Mouse (Mus musculus): ENCODE data around the gene Fam71b. TPM values are rescaled to one million over a fixed set of nuclear protein-coding genes. Genes with fewer than 3 reads are reported as not detected.
"Not testable (repeated sequence)": the region's sequence is repeated elsewhere in the genome, so short reads cannot be mapped to it uniquely, and the experiment has no call there.

Fam71b gene
- total RNA-seq, 1 experiment from 2014 or later, result not detected

DNA sequence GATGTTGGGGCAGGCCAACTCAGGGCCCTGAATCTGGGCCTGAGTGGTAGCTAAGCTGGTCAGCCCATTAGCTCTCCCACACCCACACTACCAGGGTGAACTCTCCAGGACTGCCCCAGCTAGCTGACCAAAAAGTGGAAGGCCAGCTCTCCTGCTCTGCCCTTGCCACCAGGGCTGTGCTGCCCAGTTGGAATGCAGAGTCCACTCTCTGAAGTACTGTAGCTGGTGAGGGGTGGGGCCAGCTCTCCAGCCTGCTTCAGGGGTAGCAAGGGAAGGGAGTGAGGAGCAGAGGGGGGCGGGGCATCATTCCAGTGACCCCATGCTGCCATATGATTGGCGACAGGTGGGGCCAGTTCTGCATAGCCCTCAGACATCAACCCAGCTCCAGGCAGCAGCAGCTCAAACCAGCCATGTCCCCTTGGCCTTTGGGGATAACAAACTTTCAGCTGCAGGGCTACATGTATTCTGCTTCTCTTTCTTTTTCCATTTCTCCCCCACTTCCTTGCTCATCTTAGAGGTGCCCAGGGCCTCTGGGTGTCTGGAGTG lies 13.7 kb downstream of the Fam71b start:
- peak; percentile 3; the same call in 1 of the 2 replicates for ATAC-seq (ENCODE audit: extremely low read depth, insufficient number of reproducible peaks, low FRiP score, poor library complexity, severe bottlenecking)

- no peak for ATAC-seq (ENCODE audit: extremely low read depth, insufficient number of reproducible peaks, low FRiP score, poor library complexity, severe bottlenecking)
Observed at GRCm38 (mm10) chr11:46418438-46418837, 22.1 kb downstream of the Fam71b start.

- ATAC-seq (ENCODE audit: extremely low read depth, insufficient number of reproducible peaks, low FRiP score, poor library complexity, severe bottlenecking), result no peak
Observed at GRCm38 (mm10) chr11:46418860-46419259, 22.5 kb downstream of the Fam71b start.

- ATAC-seq (ENCODE audit: extremely low read depth, insufficient number of reproducible peaks, low FRiP score, poor library complexity, severe bottlenecking), result no peak
Observed at GRCm38 (mm10) chr11:46421086-46421888, 24.9 kb downstream of the Fam71b start.

- ATAC-seq (ENCODE audit: extremely low read depth, insufficient number of reproducible peaks, low FRiP score, poor library complexity, severe bottlenecking), result not testable (repeated sequence)
Observed at GRCm38 (mm10) chr11:46428131-46428530, 31.8 kb downstream of the Fam71b start.

DNA sequence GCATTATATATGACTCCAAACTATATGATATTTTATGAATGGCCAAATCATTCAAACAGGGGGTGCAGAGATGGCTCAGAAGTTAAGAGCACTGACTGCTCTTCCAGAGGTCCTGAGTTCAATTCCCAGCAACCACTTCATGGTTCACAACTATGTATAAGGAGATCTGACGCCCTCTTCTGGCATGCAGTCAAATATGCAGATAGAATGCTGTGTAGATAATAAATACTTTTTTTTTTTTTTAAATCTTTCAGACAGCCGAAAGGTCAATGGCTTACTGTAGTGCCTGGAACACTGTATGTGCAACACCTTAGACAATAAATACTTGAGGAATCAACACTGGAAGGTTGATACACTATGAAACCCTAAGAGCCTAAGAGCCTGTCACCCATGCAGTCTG lies 33.8 kb downstream of the Fam71b start:
- ATAC-seq (ENCODE audit: extremely low read depth, insufficient number of reproducible peaks, low FRiP score, poor library complexity, severe bottlenecking), result no peak

- ATAC-seq (ENCODE audit: extremely low read depth, insufficient number of reproducible peaks, low FRiP score, poor library complexity, severe bottlenecking), result peak; percentile 99
Observed at GRCm38 (mm10) chr11:46431129-46431528, 34.8 kb downstream of the Fam71b start.

- ATAC-seq (ENCODE audit: extremely low read depth, insufficient number of reproducible peaks, low FRiP score, poor library complexity, severe bottlenecking), result no peak
Observed at GRCm38 (mm10) chr11:46435363-46435762, 39.0 kb downstream of the Fam71b start.

DNA sequence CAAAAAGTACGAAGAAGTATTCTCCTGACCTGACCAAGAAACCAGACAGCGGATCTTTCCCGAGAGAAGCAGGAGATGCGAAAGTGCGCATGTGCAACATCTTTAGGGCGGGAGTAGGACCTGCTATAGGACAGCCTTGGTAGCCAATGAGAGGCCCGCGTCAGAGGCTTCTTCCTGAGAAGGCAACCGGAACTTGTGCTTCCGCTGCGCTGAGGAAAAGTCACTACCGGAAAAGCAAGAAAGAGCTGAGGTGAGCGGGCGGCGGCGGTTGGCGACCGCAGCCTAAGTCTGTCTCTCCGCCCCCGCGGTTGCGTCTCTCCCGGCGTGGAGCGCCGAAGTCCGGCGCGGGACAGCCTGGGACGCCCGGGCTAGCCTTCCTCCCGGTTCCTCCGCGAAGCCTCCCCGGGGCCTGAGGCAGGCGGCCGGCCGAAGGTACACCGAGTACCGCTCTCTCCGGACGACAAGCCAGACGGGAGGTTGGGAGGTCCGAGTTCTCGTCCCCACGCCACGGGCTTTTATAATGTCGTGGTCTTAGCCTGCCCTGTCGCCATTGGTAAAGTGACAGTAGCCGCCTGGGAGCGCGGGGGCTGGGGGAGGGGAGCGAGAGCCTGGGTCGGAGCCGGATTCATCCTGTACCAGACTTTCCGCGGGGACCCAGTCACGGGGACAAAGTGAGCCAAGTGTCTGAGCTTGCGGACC lies 40.5 kb downstream of the Fam71b start, which contains the start of gene Med7:
Gene Med7, plus strand, starts transcription at position 166 of the 699 bp plus-strand sequence.
- ATAC-seq (ENCODE audit: extremely low read depth, insufficient number of reproducible peaks, low FRiP score, poor library complexity, severe bottlenecking), result peak; percentile 99

GRCm38 (mm10) chr11:46437459-46438000 lies 41.2 kb downstream of the Fam71b start:
- peak; percentile 39; the same call in 1 of the 2 replicates for ATAC-seq (ENCODE audit: extremely low read depth, insufficient number of reproducible peaks, low FRiP score, poor library complexity, severe bottlenecking)

- no peak for ATAC-seq (ENCODE audit: extremely low read depth, insufficient number of reproducible peaks, low FRiP score, poor library complexity, severe bottlenecking)
Observed at GRCm38 (mm10) chr11:46439005-46439543, 42.7 kb downstream of the Fam71b start.

DNA sequence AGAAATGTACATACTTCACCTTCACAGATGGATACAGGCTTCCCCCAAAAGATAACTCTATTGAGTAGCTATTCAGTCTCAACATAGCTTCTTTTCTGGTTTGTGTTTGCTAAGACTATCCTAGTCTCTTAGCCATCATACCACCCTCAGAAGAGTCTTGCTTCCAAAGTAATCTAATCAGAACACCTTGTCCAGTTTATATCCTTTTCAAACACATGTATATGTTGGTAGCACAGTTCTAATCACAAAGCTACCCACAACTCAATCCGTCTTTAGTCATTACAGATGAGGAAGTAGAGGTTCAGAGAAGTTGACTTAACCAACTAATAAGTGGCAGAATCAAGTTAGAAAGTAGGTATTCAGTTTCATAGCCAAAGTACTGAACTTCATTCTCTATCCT lies 45.4 kb downstream of the Fam71b start:
- no peak for ATAC-seq (ENCODE audit: extremely low read depth, insufficient number of reproducible peaks, low FRiP score, poor library complexity, severe bottlenecking)

DNA sequence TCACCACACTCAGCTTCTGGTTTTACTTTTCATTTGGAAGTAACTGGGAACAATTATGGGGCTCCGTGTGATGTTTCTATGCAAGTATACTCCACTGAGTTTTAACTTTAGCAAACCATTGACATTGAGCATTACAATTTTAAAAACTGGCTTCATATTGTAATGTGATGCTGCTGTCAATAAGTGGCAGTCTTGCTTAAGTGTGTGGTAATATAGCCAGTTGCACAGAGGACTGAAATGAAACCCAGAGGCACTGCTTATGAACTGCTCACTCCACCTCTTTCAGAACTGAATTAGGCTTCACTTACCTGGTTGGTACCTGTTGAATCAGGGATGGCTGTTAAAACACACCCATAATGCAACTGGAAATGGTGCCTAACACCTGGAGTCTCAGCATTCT lies 46.8 kb downstream of the Fam71b start:
- peak; percentile 35; the same call in 1 of the 2 replicates for ATAC-seq (ENCODE audit: extremely low read depth, insufficient number of reproducible peaks, low FRiP score, poor library complexity, severe bottlenecking)

GRCm38 (mm10) chr11:46443979-46444378 lies 47.6 kb downstream of the Fam71b start:
- ATAC-seq (ENCODE audit: extremely low read depth, insufficient number of reproducible peaks, low FRiP score, poor library complexity, severe bottlenecking), result no peak

- ATAC-seq (ENCODE audit: extremely low read depth, insufficient number of reproducible peaks, low FRiP score, poor library complexity, severe bottlenecking), result no peak
Observed at GRCm38 (mm10) chr11:46446150-46446549, 49.8 kb downstream of the Fam71b start.

DNA sequence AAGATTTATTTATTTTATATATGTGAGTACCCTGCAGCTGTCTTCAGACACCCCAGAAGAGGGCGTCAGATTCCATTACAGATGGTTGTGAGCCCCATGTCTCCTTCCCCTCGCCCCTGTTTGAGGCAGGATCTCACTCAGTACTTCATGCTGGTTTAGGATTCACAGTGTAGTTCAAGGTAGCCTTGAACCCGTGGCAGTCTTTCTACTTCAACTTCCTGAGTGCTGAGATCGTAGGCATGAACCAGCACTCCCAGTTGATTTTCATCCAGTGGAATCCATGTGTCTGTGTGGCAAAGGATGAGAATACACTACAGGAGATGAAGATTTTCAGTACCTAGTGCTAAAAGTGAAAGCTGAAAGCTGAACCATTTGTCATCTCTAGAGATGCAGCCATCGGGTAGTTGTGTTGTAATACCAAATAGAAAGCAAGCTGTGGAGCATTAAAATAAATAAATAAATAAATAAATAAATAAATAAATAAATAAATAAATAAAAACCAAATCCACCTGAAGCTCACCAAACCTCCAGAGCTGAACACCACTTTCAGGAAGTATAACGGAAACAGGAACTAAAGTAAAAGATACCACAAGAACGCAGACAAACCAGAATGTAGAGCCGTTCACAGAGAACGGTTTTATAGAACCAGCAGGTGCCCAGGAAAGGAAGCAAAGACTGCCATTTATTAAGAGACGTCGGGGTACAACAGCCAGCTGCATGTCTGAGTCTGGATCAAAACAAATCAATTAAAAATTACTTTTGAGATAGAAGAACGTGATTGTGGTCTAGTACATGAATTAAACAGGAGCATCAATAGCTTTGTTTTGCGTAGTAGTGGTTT lies 51.5 kb downstream of the Fam71b start:
- ATAC-seq (ENCODE audit: extremely low read depth, insufficient number of reproducible peaks, low FRiP score, poor library complexity, severe bottlenecking), result peak; percentile 67

- ATAC-seq (ENCODE audit: extremely low read depth, insufficient number of reproducible peaks, low FRiP score, poor library complexity, severe bottlenecking), result peak; percentile 34; the same call in 1 of the 2 replicates
Observed at GRCm38 (mm10) chr11:46449461-46450080, 53.2 kb downstream of the Fam71b start.

All from neutrophil, adult 5-6 weeks (primary cell).